ENCODE assay signal across 12 mouse cellular contexts in genomic region chr1:90633415-90634030, GRCm38 (mm10). TPM values are rescaled to one million over a fixed set of nuclear protein-coding genes. Genes with fewer than 3 reads are reported as not detected.
DNase-seq lines count a peak whose midpoint lies in the region; ATAC-seq and TF ChIP-seq lines count a peak whose summit lies in the region.
"Had no signal": no experiment of that assay in that cellular context is flagged by ENCODE, and none has a peak within 500 bp of the region (broad histone marks: within the 10 kb centered on the region; RNA-seq: fewer than 3 reads in every experiment).

No protein-coding gene starts in this region.

- no peaks in the 10 kb centered on the region for H3K27me3 ChIP-seq in C2C12 (ENCODE audit: control insufficient read depth, insufficient read depth, insufficient read length)
- no peaks in the 10 kb centered on the region for H3K27me3 ChIP-seq in lung, postnatal 0 days (replicated peaks; ENCODE audit: insufficient read depth, low read length)
- H3K27me3 ChIP-seq: hindbrain, embryonic 15.5 days; liver, embryonic 12.5 days had no signal

- no peaks in the 10 kb centered on the region for H3K79me2 ChIP-seq in C2C12 (ENCODE audit: control insufficient read depth, insufficient read depth)

- TF ChIP-seq CTCF in layer of hippocampus, adult 2 months (conservative IDR thresholded peaks at IDR 0.05): peak; percentile 57
- TF ChIP-seq CTCF in C2C12 (IDR thresholded peaks at IDR 0.05; ENCODE audit: control insufficient read depth, insufficient read depth, insufficient read length): peak; percentile 21
- TF ChIP-seq CTCF in lung, postnatal 0 days (IDR thresholded peaks at IDR 0.05): peak; percentile 52

- 58% methylated on average over 6 of the region's 6 CpGs for WGBS in lung, postnatal 0 days

- H3K4me3 ChIP-seq in layer of hippocampus, adult 2 months: no peak overlapping the region
- H3K4me3 ChIP-seq in C2C12 (ENCODE audit: insufficient read depth, poor library complexity, severe bottlenecking): no peak overlapping the region
- no peak overlapping the region for H3K4me3 ChIP-seq in lung, postnatal 0 days (ENCODE audit: low read depth, low read length)
- H3K4me3 ChIP-seq: erythroblast, embryonic 14.5 days; heart, embryonic 13.5 days; hindbrain, embryonic 15.5 days; liver, embryonic 12.5 days had no signal

- H3ac ChIP-seq in C2C12 (ENCODE audit: control insufficient read depth, insufficient read length, low read depth): no peak overlapping the region

- DNase-seq in layer of hippocampus, adult 2 months (ENCODE audit: low spot score in 2 of 2): no peak
- DNase-seq in layer of hippocampus, postnatal 36 days: no peak
- DNase-seq in adrenal gland, adult 8-10 months: peak; percentile 56
- peak; percentile 57 for DNase-seq in lung, postnatal 0 days (ENCODE audit: low spot score)
- DNase-seq in natural killer cell, adult 2 months (ENCODE audit: low spot score in 2 of 2): no peak
- DNase-seq in kidney, postnatal 4 days: no peak
- DNase-seq: kidney, postnatal 10 days had no signal

- no peak for TF ChIP-seq EP300 in lung, postnatal 0 days (IDR thresholded peaks at IDR 0.05)

- H3K4me2 ChIP-seq in lung, postnatal 0 days (replicated peaks; ENCODE audit: low read depth, low read length): no peak overlapping the region
- H3K4me2 ChIP-seq: heart, embryonic 13.5 days; hindbrain, embryonic 15.5 days; liver, embryonic 12.5 days had no signal

- no peaks in the 10 kb centered on the region for H3K36me3 ChIP-seq in C2C12 (ENCODE audit: control insufficient read depth, insufficient read depth)
- no peaks in the 10 kb centered on the region for H3K36me3 ChIP-seq in lung, postnatal 0 days (ENCODE audit: insufficient read depth, low read length)
- H3K36me3 ChIP-seq: heart, embryonic 13.5 days; hindbrain, embryonic 15.5 days; liver, embryonic 12.5 days had no signal

- H3K9me3 ChIP-seq in lung, postnatal 0 days (ENCODE audit: low read length): no peaks in the 10 kb centered on the region
- H3K9me3 ChIP-seq: heart, embryonic 13.5 days; hindbrain, embryonic 15.5 days; liver, embryonic 12.5 days had no signal

- H3K27ac ChIP-seq in layer of hippocampus, adult 2 months: no peak overlapping the region
- H3K27ac ChIP-seq in lung, postnatal 0 days (ENCODE audit: low read length): no peak overlapping the region
- H3K27ac ChIP-seq: heart, embryonic 13.5 days; hindbrain, embryonic 15.5 days; liver, embryonic 12.5 days had no signal

- no peaks in the 10 kb centered on the region for H3K79me3 ChIP-seq in C2C12 (ENCODE audit: low read depth)

- no peaks in the 10 kb centered on the region for H3K4me1 ChIP-seq in lung, postnatal 0 days (ENCODE audit: insufficient read depth, low read depth, low read length)
- H3K4me1 ChIP-seq: hindbrain, embryonic 15.5 days; liver, embryonic 12.5 days had no signal

- H3K9ac ChIP-seq in lung, postnatal 0 days (replicated peaks; ENCODE audit: low read depth): no peak overlapping the region
- H3K9ac ChIP-seq: heart, embryonic 13.5 days; hindbrain, embryonic 15.5 days; liver, embryonic 12.5 days had no signal

- ATAC-seq in lung, postnatal 0 days: peak; percentile 56
- ATAC-seq: liver, embryonic 12.5 days had no signal

TF ChIP-seq in C2C12, 6 proteins besides CTCF, POLR2A, EP300 and RAD21:
- TF ChIP-seq CEBPB (IDR thresholded peaks at IDR 0.05; ENCODE audit: low read depth) (no peak), MYOD1 (IDR thresholded peaks at IDR 0.05; ENCODE audit: control insufficient read depth, insufficient read length, low read depth) (peak; percentile 41), MYOG (IDR thresholded peaks at IDR 0.05; ENCODE audit: control insufficient read depth, extremely low read depth, insufficient read length) (no peak), USF1 (IDR thresholded peaks at IDR 0.05; ENCODE audit: low read depth) (no peak), MAX (IDR thresholded peaks at IDR 0.05) (no peak), FOSL1 (IDR thresholded peaks at IDR 0.05; ENCODE audit: insufficient read depth, low read length, poor library complexity, severe bottlenecking) (peak; percentile 43)
TF ChIP-seq in C2C12: peak in this region for 2.

RNA-seq across cellular contexts. Expression of gene Cops8, which starts 30.7 kb away (rescaled TPM):
- 100 to 1,000 TPM; 109 to 122 TPM for total RNA-seq in layer of hippocampus, adult 2 months (2021)
- total RNA-seq in layer of hippocampus, postnatal 36 days (2021): 100 to 1,000 TPM; 105 to 111 TPM
- polyA plus RNA-seq in C2C12 (2012; fragmentation: generic; extraction: Trizol): 88.0 TPM
- 100 to 1,000 TPM in 1 of 4 experiments, 10 to 100 TPM in 3; 65.9 to 107 (median 91.5) TPM for total RNA-seq in adrenal gland, adult 8-10 months (2022)
- polyA plus RNA-seq in lung, postnatal 0 days (2015; fragmentation: Nextera tagmentation; extraction: Ambion mirVana): 79.7 and 93.3 TPM in 2 replicates

Comparison
In these comparisons a context has a peak if more than half of its experiments do, and no peak if none do; other contexts are left out.
1. DNase-seq: peak in adrenal gland, adult 8-10 months (single experiment) and lung, postnatal 0 days (single experiment); none in layer of hippocampus, adult 2 months (0 of 2), layer of hippocampus, postnatal 36 days (0 of 2), natural killer cell, adult 2 months (0 of 2) and kidney, postnatal 4 days (0 of 2).
2. Peak in every context shown above with its lines, with median percentiles within 50 percentile points of each other: CTCF ChIP-seq.